Mouse (Mus musculus): Measurements from ENCODE around the gene Ermp1. TPM values are rescaled to one million over a fixed set of nuclear protein-coding genes. Genes with fewer than 3 reads are reported as not detected.

Ermp1 gene
- polyA plus RNA-seq, 1 experiment from 2014 or later = 24.8 TPM

DNA sequence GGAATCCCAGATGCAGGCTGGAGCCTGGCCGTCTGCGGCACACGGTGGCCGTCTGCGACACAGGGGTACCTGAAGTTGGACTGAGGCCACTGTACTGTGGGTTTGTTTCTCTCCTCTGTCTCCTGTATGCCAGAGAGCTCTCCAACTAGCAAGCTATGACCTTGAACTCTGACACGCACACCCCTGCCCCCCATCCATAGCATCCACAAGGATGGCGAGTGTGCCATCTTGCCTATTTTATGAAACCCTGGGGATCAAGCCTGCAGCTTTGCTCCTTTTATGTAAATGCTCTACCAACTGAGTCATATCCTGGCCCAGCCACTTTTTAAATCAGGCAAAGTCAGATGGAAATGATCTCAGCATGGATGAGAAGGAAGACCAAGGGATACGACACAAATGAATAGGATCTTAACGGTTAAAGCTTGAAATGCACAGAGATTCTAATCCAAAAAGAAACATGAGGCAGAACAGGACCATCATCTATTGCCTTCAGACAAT is 5.6 kb upstream of the Ermp1 start:
- no peaks in the 10 kb centered on the region for H3K9me3 ChIP-seq (ENCODE audit: low read length)
- ATAC-seq (ENCODE audit: low FRiP score, low TSS enrichment) = no peak
- no peak overlapping the region for H3K4me3 ChIP-seq (ENCODE audit: low read length)
- no peaks in the 10 kb centered on the region for H3K27me3 ChIP-seq (ENCODE audit: insufficient read depth, low read length)
- no peaks in the 10 kb centered on the region for H3K36me3 ChIP-seq (ENCODE audit: insufficient read depth, low read length)
- WGBS = 88% methylated on average over 9 of the region's 9 CpGs
- H3K27ac ChIP-seq (ENCODE audit: low read length) = no peak overlapping the region
- H3K4me2 ChIP-seq (replicated peaks; ENCODE audit: low read depth, low read length) = no peak overlapping the region
- H3K9ac ChIP-seq (replicated peaks; ENCODE audit: low read length) = no peak overlapping the region
- H3K4me1 ChIP-seq (ENCODE audit: insufficient read depth, low read length) = no peaks in the 10 kb centered on the region

DNA sequence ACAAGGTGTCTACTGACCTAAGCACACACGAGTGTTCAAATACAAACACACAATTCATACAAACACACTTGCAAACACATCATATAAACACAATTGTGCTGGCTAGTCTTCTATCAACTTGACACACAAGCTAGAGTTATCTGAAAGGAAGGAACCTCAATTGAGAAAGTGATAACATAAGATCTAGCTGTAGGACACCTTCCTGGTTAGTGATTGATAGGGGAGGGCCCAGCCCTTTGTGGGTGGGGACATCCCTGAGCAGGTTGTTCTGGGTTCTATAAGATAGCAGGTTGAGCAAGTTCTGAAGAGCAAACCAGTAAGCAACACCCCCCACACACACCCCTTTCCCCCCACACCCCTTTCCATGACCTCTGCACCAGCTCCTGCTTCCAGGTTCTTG is 1.5 kb upstream of the Ermp1 start:
- Histone ChIP-seq H3K27ac (ENCODE audit: low read length) (no peak overlapping the region), H3K4me3 (ENCODE audit: low read length) (no peak overlapping the region), H3K4me1 (ENCODE audit: insufficient read depth, low read length) (0 out of 2 replicates have a peak, but pooled peaks cover 6% of the 10 kb centered on the region), H3K36me3 (ENCODE audit: insufficient read depth, low read length) (peaks cover 8% of the 10 kb centered on the region), H3K9ac (replicated peaks; ENCODE audit: low read length) (no peak overlapping the region), H3K4me2 (replicated peaks; ENCODE audit: low read depth, low read length) (no peak overlapping the region), H3K27me3 (ENCODE audit: insufficient read depth, low read length) (no peaks in the 10 kb centered on the region), H3K9me3 (ENCODE audit: low read length) (peaks cover 4% of the 10 kb centered on the region; the same call in 1 of the 2 replicates)
- ATAC-seq (ENCODE audit: low FRiP score, low TSS enrichment) = no peak
- WGBS = 87% methylated on average over 1 of the region's 1 CpGs

DNA sequence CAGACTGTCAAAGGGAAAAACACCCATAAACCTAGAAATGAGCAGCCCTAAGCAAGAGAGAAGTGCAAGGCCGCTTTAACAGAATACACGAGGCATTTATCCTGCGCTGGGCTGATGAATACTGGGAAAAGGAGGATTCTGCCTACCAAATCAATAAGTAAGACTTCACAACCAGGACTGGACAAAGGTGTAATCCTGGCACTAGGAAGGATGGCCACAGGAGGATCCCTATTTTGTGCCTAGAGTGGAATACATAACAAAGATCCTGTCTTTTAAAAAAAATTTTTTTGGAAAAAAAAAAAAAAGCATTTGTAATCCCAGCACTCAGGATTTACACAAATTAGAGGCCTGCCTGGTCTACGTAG is 317 bp upstream of the Ermp1 start:
- Histone ChIP-seq H3K9ac (replicated peaks; ENCODE audit: low read length) (0 out of 2 replicates have a peak overlapping the region, but pooled peaks have one; percentile 16), H3K4me2 (replicated peaks; ENCODE audit: low read depth, low read length) (peak overlapping the region; percentile 29; the same call in 1 of the 2 replicates)
- no peak for ATAC-seq (ENCODE audit: low FRiP score, low TSS enrichment)

DNA sequence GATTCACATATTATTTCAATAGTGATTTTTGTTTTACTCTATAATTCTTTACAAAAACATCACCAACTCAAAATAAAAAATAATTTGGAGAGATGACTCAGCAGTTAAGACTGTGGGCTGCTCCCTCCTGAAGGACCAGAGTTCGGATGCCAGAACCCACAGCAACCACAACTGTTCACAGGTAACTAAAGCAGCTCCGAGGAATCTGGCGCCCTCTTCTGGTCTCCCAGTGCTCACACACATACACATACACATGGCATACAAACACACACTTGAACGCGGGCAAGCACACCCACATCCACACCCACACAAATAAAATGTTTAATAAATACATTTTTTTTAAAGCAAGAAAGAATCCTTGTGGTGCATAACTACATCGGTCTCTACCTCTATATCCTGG is 3.5 kb downstream of the Ermp1 start:
- H3K4me3 ChIP-seq (ENCODE audit: low read length) = no peak overlapping the region
- H3K27me3 ChIP-seq (ENCODE audit: insufficient read depth, low read length) = no peaks in the 10 kb centered on the region
- H3K4me2 ChIP-seq (replicated peaks; ENCODE audit: low read depth, low read length) = no peak overlapping the region
- H3K27ac ChIP-seq (ENCODE audit: low read length) = no peak overlapping the region
- no peak for ATAC-seq (ENCODE audit: low FRiP score, low TSS enrichment)
- H3K9me3 ChIP-seq (ENCODE audit: low read length) = peaks cover 4% of the 10 kb centered on the region; the same call in 1 of the 2 replicates
- peaks cover 9% of the 10 kb centered on the region for H3K36me3 ChIP-seq (ENCODE audit: insufficient read depth, low read length)
- no peak overlapping the region for H3K9ac ChIP-seq (replicated peaks; ENCODE audit: low read length)
- H3K4me1 ChIP-seq (ENCODE audit: insufficient read depth, low read length) = peaks cover 29% of the 10 kb centered on the region
- WGBS = 99% methylated on average over 6 of the region's 6 CpGs

More for the DNA sequence above, 317 bp upstream of the Ermp1 start:
- Histone ChIP-seq H3K27ac (ENCODE audit: low read length) (no peak overlapping the region), H3K4me3 (ENCODE audit: low read length) (peak overlapping the region; percentile 86), H3K9me3 (ENCODE audit: low read length) (peaks cover 4% of the 10 kb centered on the region; the same call in 1 of the 2 replicates), H3K36me3 (ENCODE audit: insufficient read depth, low read length) (peaks cover 9% of the 10 kb centered on the region), H3K4me1 (ENCODE audit: insufficient read depth, low read length) (0 out of 2 replicates have a peak, but pooled peaks cover 6% of the 10 kb centered on the region), H3K27me3 (ENCODE audit: insufficient read depth, low read length) (no peaks in the 10 kb centered on the region)
- 30% methylated on average over 4 of the region's 4 CpGs for WGBS

DNA sequence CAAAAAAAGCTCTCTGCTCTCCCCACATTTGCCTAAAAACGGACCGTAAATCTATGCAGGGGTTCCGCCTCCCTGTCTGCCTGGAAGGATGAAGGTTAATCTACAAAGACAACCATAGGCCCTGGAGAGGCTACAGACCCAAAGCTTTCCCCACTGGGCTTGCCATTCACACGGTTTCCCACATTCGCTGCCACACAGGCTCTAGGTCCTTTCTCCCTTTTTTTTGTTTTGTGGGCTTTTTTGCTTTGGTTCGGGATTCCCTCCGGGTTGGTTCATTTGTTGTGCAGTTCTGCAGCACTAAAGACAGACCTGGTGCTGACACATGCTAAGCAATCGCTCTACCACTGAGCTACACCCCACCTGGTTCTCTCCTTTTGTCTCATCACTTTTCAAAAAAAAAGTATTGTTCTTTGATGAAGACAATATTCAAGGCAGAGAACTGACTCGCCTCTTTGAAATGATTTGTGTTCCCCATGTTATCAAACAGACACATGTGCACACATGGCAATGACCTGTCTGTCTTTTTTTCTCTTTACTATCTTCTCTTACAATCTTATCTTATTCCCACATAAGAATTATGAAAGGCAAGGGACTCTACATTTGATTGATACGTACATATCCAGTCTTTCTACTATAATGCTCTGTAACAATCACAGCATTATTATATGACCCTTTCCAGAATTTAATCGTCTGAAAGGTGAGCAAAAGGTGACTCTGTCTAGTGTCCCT is 4.9 kb downstream of the Ermp1 start:
- no peak overlapping the region for H3K27ac ChIP-seq (ENCODE audit: low read length)
- H3K4me2 ChIP-seq (replicated peaks; ENCODE audit: low read depth, low read length) = no peak overlapping the region
- H3K4me3 ChIP-seq (ENCODE audit: low read length) = no peak overlapping the region
- H3K4me1 ChIP-seq (ENCODE audit: insufficient read depth, low read length) = peaks cover 30% of the 10 kb centered on the region
- peaks cover 9% of the 10 kb centered on the region for H3K36me3 ChIP-seq (ENCODE audit: insufficient read depth, low read length)
- H3K27me3 ChIP-seq (ENCODE audit: insufficient read depth, low read length) = no peaks in the 10 kb centered on the region
- 81% methylated on average over 11 of the region's 11 CpGs for WGBS
- no peak overlapping the region for H3K9ac ChIP-seq (replicated peaks; ENCODE audit: low read length)
- peaks cover 4% of the 10 kb centered on the region; the same call in 1 of the 2 replicates for H3K9me3 ChIP-seq (ENCODE audit: low read length)
- no peak for ATAC-seq (ENCODE audit: low FRiP score, low TSS enrichment)

DNA sequence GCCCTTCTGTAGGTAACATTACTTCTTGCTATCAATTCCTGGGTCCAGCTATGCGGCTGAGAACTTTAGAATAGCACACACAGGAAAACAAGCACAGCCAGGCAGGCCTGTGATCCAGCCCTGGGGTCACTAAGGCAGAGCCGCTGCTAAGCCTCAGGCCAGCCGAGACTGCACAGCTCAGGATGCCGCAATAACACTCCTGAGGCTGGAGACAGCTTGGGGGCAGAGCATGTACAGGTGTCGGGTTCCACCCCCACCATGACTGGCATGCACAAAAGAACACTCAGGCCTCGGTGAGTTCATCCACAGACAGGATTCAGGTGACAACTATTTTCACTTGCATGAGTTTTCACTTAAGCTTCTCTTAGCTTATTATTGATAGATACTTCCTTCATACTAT is 6.0 kb downstream of the Ermp1 start:
- no peaks in the 10 kb centered on the region for H3K27me3 ChIP-seq (ENCODE audit: insufficient read depth, low read length)
- WGBS = 31% methylated on average over 6 of the region's 6 CpGs
- ATAC-seq (ENCODE audit: low FRiP score, low TSS enrichment) = peak; percentile 52
- H3K36me3 ChIP-seq (ENCODE audit: insufficient read depth, low read length) = peaks cover 9% of the 10 kb centered on the region
- no peak overlapping the region for H3K4me3 ChIP-seq (ENCODE audit: low read length)
- H3K4me1 ChIP-seq (ENCODE audit: insufficient read depth, low read length) = peaks cover 30% of the 10 kb centered on the region
- peaks cover 4% of the 10 kb centered on the region; the same call in 1 of the 2 replicates for H3K9me3 ChIP-seq (ENCODE audit: low read length)
- H3K27ac ChIP-seq (ENCODE audit: low read length) = no peak overlapping the region
- H3K4me2 ChIP-seq (replicated peaks; ENCODE audit: low read depth, low read length) = no peak overlapping the region
- H3K9ac ChIP-seq (replicated peaks; ENCODE audit: low read length) = no peak overlapping the region

DNA sequence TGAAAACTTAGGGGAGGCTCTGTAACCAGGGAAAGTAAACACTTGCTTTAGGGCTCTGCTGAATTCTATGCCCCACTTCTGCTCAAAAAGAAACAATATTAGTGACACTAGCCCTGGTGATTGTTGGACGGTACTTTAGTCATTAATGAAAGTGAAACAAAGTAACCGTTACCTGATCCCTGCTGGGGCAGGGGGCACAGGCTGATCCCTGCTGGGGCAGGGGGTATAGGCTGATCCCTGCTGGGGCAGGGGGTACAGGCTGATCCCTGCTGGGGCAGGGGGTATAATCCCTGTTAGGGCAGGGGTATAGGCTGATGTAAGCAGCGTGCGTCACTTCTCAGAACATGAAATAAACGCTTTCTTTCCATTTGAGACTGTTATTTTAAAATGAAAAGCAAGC is 6.7 kb downstream of the Ermp1 start:
- peak overlapping the region; percentile 40 for H3K4me2 ChIP-seq (replicated peaks; ENCODE audit: low read depth, low read length)
- no peak overlapping the region for H3K4me3 ChIP-seq (ENCODE audit: low read length)
- 55% methylated on average over 5 of the region's 5 CpGs for WGBS
- ATAC-seq (ENCODE audit: low FRiP score, low TSS enrichment) = peak; percentile 49; the same call in 1 of the 2 replicates
- peaks cover 14% of the 10 kb centered on the region for H3K36me3 ChIP-seq (ENCODE audit: insufficient read depth, low read length)
- H3K27me3 ChIP-seq (ENCODE audit: insufficient read depth, low read length) = no peaks in the 10 kb centered on the region
- peak overlapping the region; percentile 20; the same call in 1 of the 2 replicates for H3K9ac ChIP-seq (replicated peaks; ENCODE audit: low read length)
- H3K4me1 ChIP-seq (ENCODE audit: insufficient read depth, low read length) = peaks cover 27% of the 10 kb centered on the region
- peaks cover 4% of the 10 kb centered on the region; the same call in 1 of the 2 replicates for H3K9me3 ChIP-seq (ENCODE audit: low read length)
- H3K27ac ChIP-seq (ENCODE audit: low read length) = peak overlapping the region; percentile 26; the same call in 1 of the 2 replicates

DNA sequence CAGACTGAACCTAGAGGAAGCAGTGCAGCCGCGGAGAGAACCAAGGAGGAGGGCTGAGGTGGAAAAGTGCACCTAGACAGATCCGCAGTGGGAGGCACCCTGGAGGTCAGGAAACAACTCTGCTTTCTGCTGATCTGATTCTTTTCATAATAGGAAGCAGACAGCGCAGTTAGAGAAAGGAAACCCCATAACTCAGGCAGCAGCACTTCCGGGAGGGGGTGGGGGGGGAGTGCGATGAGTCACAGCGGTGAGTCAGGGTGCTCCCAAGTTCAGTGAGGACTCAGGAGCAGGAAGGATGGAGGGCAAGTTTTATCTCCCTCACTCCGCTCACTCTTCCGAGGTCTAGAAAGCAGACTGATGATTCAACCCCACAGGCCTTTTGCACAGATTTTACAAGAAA is 7.2 kb downstream of the Ermp1 start:
- peak overlapping the region; percentile 40 for H3K4me2 ChIP-seq (replicated peaks; ENCODE audit: low read depth, low read length)
- 17% methylated on average over 8 of the region's 9 CpGs for WGBS
- peak overlapping the region; percentile 58 for H3K27ac ChIP-seq (ENCODE audit: low read length)

DNA sequence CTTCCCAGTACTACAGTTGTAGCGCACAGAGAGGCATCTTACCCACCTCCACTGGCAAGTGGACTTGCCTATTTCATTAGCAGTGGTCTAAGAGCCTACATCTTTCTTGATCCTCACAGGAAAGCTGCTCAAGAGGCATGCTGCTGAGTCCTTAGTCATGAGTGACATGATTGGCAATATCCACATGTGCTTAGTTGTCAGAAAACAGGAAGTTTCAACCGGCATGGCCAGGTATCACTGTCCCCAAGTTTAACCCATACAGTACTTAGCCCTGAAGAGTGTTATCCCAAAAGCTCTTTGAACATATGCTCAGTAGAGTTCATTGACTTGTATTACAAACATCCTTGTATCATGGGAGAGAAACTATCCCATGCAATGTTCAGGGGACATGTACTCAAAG is 36.1 kb downstream of the Ermp1 start:
- Histone ChIP-seq H3K9me3 (ENCODE audit: low read length) (no peaks in the 10 kb centered on the region), H3K4me3 (ENCODE audit: low read length) (no peak overlapping the region), H3K27ac (ENCODE audit: low read length) (no peak overlapping the region), H3K9ac (replicated peaks; ENCODE audit: low read length) (no peak overlapping the region), H3K36me3 (ENCODE audit: insufficient read depth, low read length) (peaks cover 16% of the 10 kb centered on the region), H3K4me1 (ENCODE audit: insufficient read depth, low read length) (no peaks in the 10 kb centered on the region), H3K27me3 (ENCODE audit: insufficient read depth, low read length) (no peaks in the 10 kb centered on the region), H3K4me2 (replicated peaks; ENCODE audit: low read depth, low read length) (no peak overlapping the region)
- no peak for ATAC-seq (ENCODE audit: low FRiP score, low TSS enrichment)
- WGBS = 88% methylated on average over 2 of the region's 2 CpGs

More for the DNA sequence above, 7.2 kb downstream of the Ermp1 start:
- Histone ChIP-seq H3K36me3 (ENCODE audit: insufficient read depth, low read length) (peaks cover 14% of the 10 kb centered on the region), H3K9me3 (ENCODE audit: low read length) (peaks cover 4% of the 10 kb centered on the region; the same call in 1 of the 2 replicates), H3K4me1 (ENCODE audit: insufficient read depth, low read length) (peaks cover 24% of the 10 kb centered on the region), H3K9ac (replicated peaks; ENCODE audit: low read length) (peak overlapping the region; percentile 20; the same call in 1 of the 2 replicates), H3K4me3 (ENCODE audit: low read length) (peak overlapping the region; percentile 20), H3K27me3 (ENCODE audit: insufficient read depth, low read length) (no peaks in the 10 kb centered on the region)
- ATAC-seq (ENCODE audit: low FRiP score, low TSS enrichment) = peak; percentile 76

DNA sequence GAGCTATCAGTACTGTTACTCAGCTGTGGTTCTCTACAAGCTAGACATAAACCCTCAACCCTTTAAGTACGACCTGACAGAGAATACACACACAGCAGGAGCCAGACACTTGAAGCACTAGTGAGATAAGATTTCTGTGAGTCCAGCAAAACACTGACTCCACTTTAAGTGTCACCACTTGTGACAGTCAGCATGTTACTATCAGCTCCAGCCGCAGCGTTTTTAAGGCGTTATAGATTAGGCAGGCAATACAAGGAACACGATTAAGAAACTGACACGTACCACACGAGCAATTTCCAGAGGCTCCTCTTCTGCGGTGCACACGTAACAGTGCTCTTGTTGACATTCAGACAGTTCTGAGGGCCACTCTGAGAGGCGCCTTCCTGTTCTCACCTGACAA is 37.3 kb downstream of the Ermp1 start:
- Histone ChIP-seq H3K27ac (ENCODE audit: low read length) (no peak overlapping the region), H3K9ac (replicated peaks; ENCODE audit: low read length) (no peak overlapping the region), H3K9me3 (ENCODE audit: low read length) (no peaks in the 10 kb centered on the region), H3K4me2 (replicated peaks; ENCODE audit: low read depth, low read length) (no peak overlapping the region), H3K4me3 (ENCODE audit: low read length) (no peak overlapping the region), H3K4me1 (ENCODE audit: insufficient read depth, low read length) (no peaks in the 10 kb centered on the region), H3K36me3 (ENCODE audit: insufficient read depth, low read length) (peaks cover 16% of the 10 kb centered on the region), H3K27me3 (ENCODE audit: insufficient read depth, low read length) (no peaks in the 10 kb centered on the region)
- 93% methylated on average over 10 of the region's 10 CpGs for WGBS
- ATAC-seq (ENCODE audit: low FRiP score, low TSS enrichment) = no peak

All from kidney, embryonic 16.5 days (tissue).